Mouse (Mus musculus) MEL (cell line): Measurements from ENCODE around the gene Col4a1. TPM values are rescaled to one million over a fixed set of nuclear protein-coding genes. Genes with fewer than 3 reads are reported as not detected.

Experiments
- DNase-seq: peaks from one replicate; pipeline ENCODE4 v3.0.0; 2011; ENCODE audit warnings: low read depth, low spot score
- H3K27ac ChIP-seq: 2 replicates; pipeline ENCODE4 v1.5.1; 2012; ENCODE audit warnings: low read depth, mild to moderate bottlenecking, control low read depth, low read length, moderate library complexity; ENCODE audit not compliant: control insufficient read depth
- H3K27me3 ChIP-seq, 2 experiments: fragments of 150-350 bp in 1 of 2; sonication (generic) in 1 of 2; 2 replicates each; pipeline ENCODE4 v1.6.1; 2012; ENCODE audit warnings: low read length in 2 of 2, mild to moderate bottlenecking in 2 of 2, improper control_type of control experiment in 1 of 2, moderate library complexity in 1 of 2; ENCODE audit not compliant: insufficient read depth in 2 of 2, control insufficient read depth in 1 of 2
- H3K36me3 ChIP-seq, 2 experiments: 2 replicates each; pipeline ENCODE4 v1.6.1; 2012 to 2014; ENCODE audit warnings: low read length in 2 of 2, improper control_type of control experiment in 1 of 2, inconsistent platforms in 1 of 2, mild to moderate bottlenecking in 1 of 2; ENCODE audit not compliant: insufficient read depth in 2 of 2, control insufficient read depth in 1 of 2
- H3K4me1 ChIP-seq, 2 experiments: fragments of 150-350 bp in 1 of 2; sonication (generic) in 1 of 2; 2 replicates each; pipeline ENCODE4 v1.6.1; 2012; ENCODE audit warnings: low read length in 2 of 2, improper control_type of control experiment in 1 of 2, mild to moderate bottlenecking in 1 of 2; ENCODE audit not compliant: insufficient read depth in 2 of 2, control insufficient read depth in 1 of 2
- H3K4me3 ChIP-seq, 2 experiments: fragments of 150-350 bp in 1 of 2; sonication (generic) in 1 of 2; 2 replicates each; pipeline ENCODE4 v1.5.1; 2012; ENCODE audit warnings: low read depth in 2 of 2, low read length in 2 of 2, mild to moderate bottlenecking in 2 of 2, moderate library complexity in 2 of 2, control low read depth in 1 of 2, improper control_type of control experiment in 1 of 2; ENCODE audit not compliant: control insufficient read depth in 1 of 2, insufficient read depth in 1 of 2
- H3K79me2 ChIP-seq: 2 replicates; pipeline ENCODE4 v1.6.1; 2012; ENCODE audit warnings: mild to moderate bottlenecking, low read length, moderate library complexity; ENCODE audit not compliant: control insufficient read depth, poor library complexity, insufficient read depth
- H3K9ac ChIP-seq: 2 replicates; pipeline ENCODE4 v1.6.1; 2012; ENCODE audit warnings: low read depth, mild to moderate bottlenecking, control low read depth, low read length, moderate library complexity; ENCODE audit not compliant: control insufficient read depth, poor library complexity, severe bottlenecking
- H3K9me3 ChIP-seq: fragments of 150-350 bp; sonication (generic); replicated peaks from 2 replicates; pipeline ENCODE4 v1.6.1; 2012; ENCODE audit warnings: mild to moderate bottlenecking, low read length, improper control_type of control experiment, moderate library complexity; ENCODE audit not compliant: insufficient read depth
- BHLHE40 ChIP-seq: IDR thresholded peaks from 2 replicates; pipeline ENCODE4 v1.6.1; 2012; ENCODE audit warnings: low read depth, mild to moderate bottlenecking, inconsistent platforms, low read length, improper control_type of control experiment, borderline replicate concordance
- CHD2 ChIP-seq: IDR thresholded peaks from 2 replicates; pipeline ENCODE4 v1.6.1; 2011; ENCODE audit warnings: low read length, improper control_type of control experiment
- CTCF ChIP-seq, 3 experiments: IDR thresholded peaks in 2 of 3; conservative IDR thresholded peaks in 1 of 3; 2 replicates each; pipeline ENCODE4 v1.5.1; 2011 to 2012; ENCODE audit warnings: low read length in 3 of 3, low read depth in 2 of 3, mild to moderate bottlenecking in 2 of 3, improper control_type of control experiment in 1 of 3, inconsistent platforms in 1 of 3, mixed read lengths in 1 of 3, moderate library complexity in 1 of 3; ENCODE audit not compliant: control insufficient read depth in 1 of 3, insufficient read depth in 1 of 3, poor library complexity in 1 of 3, severe bottlenecking in 1 of 3
- E2F4 ChIP-seq: IDR thresholded peaks from 2 replicates; pipeline ENCODE4 v1.6.1; 2011; ENCODE audit warnings: low read depth, low read length, improper control_type of control experiment, borderline replicate concordance
- ELF1 ChIP-seq: IDR thresholded peaks from 2 replicates; pipeline ENCODE4 v1.6.1; 2014; ENCODE audit warnings: low read depth, mild to moderate bottlenecking, inconsistent platforms, low read length, improper control_type of control experiment, moderate library complexity
- ETS1 ChIP-seq: IDR thresholded peaks from 2 replicates; pipeline ENCODE4 v1.6.1; 2012; ENCODE audit warnings: low read depth, mild to moderate bottlenecking, inconsistent platforms, low read length, improper control_type of control experiment, moderate library complexity
- GABPA ChIP-seq: IDR thresholded peaks from 2 replicates; pipeline ENCODE4 v1.6.1; 2012; ENCODE audit warnings: low read depth, mild to moderate bottlenecking, inconsistent platforms, low read length, improper control_type of control experiment, moderate library complexity
- GATA1 ChIP-seq: IDR thresholded peaks from 2 replicates; pipeline ENCODE4 v1.6.1; 2011; ENCODE audit warnings: low read depth, low read length, improper control_type of control experiment
- KAT2A ChIP-seq: conservative IDR thresholded peaks from 2 replicates; pipeline ENCODE4 v1.6.1; 2012; ENCODE audit warnings: low read depth, low read length, improper control_type of control experiment, inconsistent platforms
- MAFK ChIP-seq: IDR thresholded peaks from 2 replicates; pipeline ENCODE4 v1.6.1; 2011; ENCODE audit warnings: low read depth, mild to moderate bottlenecking, low read length, improper control_type of control experiment, borderline replicate concordance
- MAX ChIP-seq: IDR thresholded peaks from 2 replicates; pipeline ENCODE4 v1.6.1; 2011; ENCODE audit warnings: low read length, improper control_type of control experiment
- MAZ ChIP-seq: IDR thresholded peaks from 2 replicates; pipeline ENCODE4 v1.6.1; 2012; ENCODE audit warnings: low read depth, mild to moderate bottlenecking, inconsistent platforms, low read length, improper control_type of control experiment
- MEF2A ChIP-seq: IDR thresholded peaks from 2 replicates; pipeline ENCODE4 v1.6.1; 2014; ENCODE audit warnings: low read depth, mild to moderate bottlenecking, inconsistent platforms, low read length, improper control_type of control experiment; ENCODE audit not compliant: poor library complexity, insufficient replicate concordance, severe bottlenecking; ENCODE audit errors: extremely low read depth
- MXI1 ChIP-seq: IDR thresholded peaks from 2 replicates; pipeline ENCODE4 v1.6.1; 2011; ENCODE audit warnings: mild to moderate bottlenecking, low read depth, low read length, improper control_type of control experiment
- MYC ChIP-seq: IDR thresholded peaks from 2 replicates; pipeline ENCODE4 v1.6.1; 2011; ENCODE audit warnings: low read depth, mild to moderate bottlenecking, low read length, improper control_type of control experiment, moderate library complexity
- NELFE ChIP-seq: IDR thresholded peaks from 2 replicates; pipeline ENCODE4 v1.6.1; 2011; ENCODE audit warnings: low read depth, low read length, improper control_type of control experiment
- NRF1 ChIP-seq: IDR thresholded peaks from 2 replicates; pipeline ENCODE4 v1.6.1; 2014; ENCODE audit warnings: low read depth, mild to moderate bottlenecking, inconsistent platforms, low read length, improper control_type of control experiment, moderate library complexity; ENCODE audit not compliant: poor library complexity, insufficient read depth, severe bottlenecking
- POLR2AphosphoS5 ChIP-seq: IDR thresholded peaks from 2 replicates; pipeline ENCODE4 v1.6.1; 2012; ENCODE audit warnings: low read depth, borderline replicate concordance, mild to moderate bottlenecking, inconsistent platforms, low read length, moderate library complexity, mixed read lengths
- RAD21 ChIP-seq: IDR thresholded peaks from 2 replicates; pipeline ENCODE4 v1.6.1; 2011; ENCODE audit warnings: mild to moderate bottlenecking, low read depth, low read length, improper control_type of control experiment
- SIN3A ChIP-seq: IDR thresholded peaks from 2 replicates; pipeline ENCODE4 v1.6.1; 2012; ENCODE audit warnings: low read length, improper control_type of control experiment, inconsistent platforms
- TAL1 ChIP-seq: IDR thresholded peaks from 2 replicates; pipeline ENCODE4 v1.6.1; 2012; ENCODE audit warnings: mild to moderate bottlenecking, inconsistent platforms, low read length, moderate library complexity, mixed read lengths
- USF1 ChIP-seq: IDR thresholded peaks from 2 replicates; pipeline ENCODE4 v1.6.1; 2014; ENCODE audit warnings: low read depth, mild to moderate bottlenecking, inconsistent platforms, low read length, improper control_type of control experiment, moderate library complexity
- ZC3H11A ChIP-seq: IDR thresholded peaks from 2 replicates; pipeline ENCODE4 v1.6.1; 2012; ENCODE audit warnings: low read depth, mild to moderate bottlenecking, inconsistent platforms, low read length, improper control_type of control experiment
- ZMIZ1 ChIP-seq: IDR thresholded peaks from 2 replicates; pipeline ENCODE4 v1.6.1; 2012; ENCODE audit warnings: low read depth, mild to moderate bottlenecking, inconsistent platforms, low read length, improper control_type of control experiment, moderate library complexity
- ZNF384 ChIP-seq: IDR thresholded peaks from 2 replicates; pipeline ENCODE4 v1.6.1; 2012; ENCODE audit warnings: low read depth, mild to moderate bottlenecking, inconsistent platforms, low read length, improper control_type of control experiment
- polyA plus RNA-seq, 2 experiments: library from polyadenylated mRNA; stranded (reverse) in 1 of 2; unstranded in 1 of 2; fragments of >175 nt in 1 of 2; fragments of >200 nt in 1 of 2; gene quantifications; 2 replicates each; pipeline versions ENCODE4 v1.2.1 to v1.2.4; 2012; ENCODE audit warnings: low replicate concordance in 2 of 2, low read depth in 1 of 2; ENCODE audit not compliant: insufficient read length in 2 of 2, insufficient read depth in 1 of 2, missing spikeins in 1 of 2
- total RNA-seq: library from RNA; depleted of rRNA; stranded (reverse); fragments of 300-350 nt; gene quantifications from 2 replicates; pipeline ENCODE4 v1.2.3, GENCODE M21; 2012

Gene Col4a1
- total and polyA plus RNA-seq, 3 experiments = 0.31 TPM; not detected in 2

DNA sequence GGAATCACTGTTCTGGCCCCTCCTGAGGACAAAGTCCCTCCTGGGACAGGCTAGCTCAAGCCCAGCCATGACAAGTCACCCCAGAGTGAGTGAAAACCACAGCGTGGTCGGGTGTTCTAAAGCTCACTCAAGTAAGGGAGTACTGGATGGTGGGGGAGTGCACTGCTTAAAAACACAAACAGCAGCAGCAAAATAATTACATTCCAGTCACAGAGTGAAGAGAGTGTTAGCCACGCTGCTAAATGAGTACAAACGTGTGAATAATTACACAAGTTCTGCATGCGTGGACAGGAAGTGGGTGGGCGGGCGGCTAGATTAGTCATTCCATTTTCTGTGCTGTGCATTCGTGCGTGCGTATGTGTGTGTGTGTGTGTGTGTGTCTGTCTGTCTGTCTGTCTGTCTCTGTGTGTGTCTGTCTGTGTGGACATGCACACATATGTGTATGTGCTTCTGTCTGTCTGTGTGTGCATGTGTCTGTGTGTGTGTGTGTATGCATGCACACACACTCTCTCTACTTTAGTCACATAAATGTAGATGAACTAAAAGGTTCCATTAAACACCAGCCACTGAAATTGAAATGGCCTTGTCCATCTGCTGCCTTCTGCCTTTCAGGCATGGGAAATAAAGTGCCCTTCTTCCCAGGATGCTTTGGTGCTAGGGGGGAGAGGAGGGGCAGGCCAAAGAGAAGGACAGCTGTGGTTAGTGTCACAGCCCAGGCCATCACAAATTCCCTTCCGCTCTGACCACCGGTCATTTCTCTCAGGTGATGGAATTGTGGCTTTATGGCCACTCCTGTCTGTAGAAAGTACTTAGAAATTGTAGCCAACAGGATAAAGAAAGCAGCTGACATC, 109.1 kb downstream of the Col4a1 start:
- no peaks in the 10 kb centered on the region for H3K4me1 ChIP-seq
- H3K9ac ChIP-seq = no peak overlapping the region
- H3K9me3 ChIP-seq = no peaks in the 10 kb centered on the region
- H3K27ac ChIP-seq = no peak overlapping the region
- H3K27me3 ChIP-seq = no peaks in the 10 kb centered on the region
- H3K36me3 ChIP-seq = no peaks in the 10 kb centered on the region
- DNase-seq = no peak
- H3K4me3 ChIP-seq = no peak overlapping the region
- TF ChIP-seq CTCF (IDR thresholded peaks at IDR 0.05 in 2 of 3, conservative IDR thresholded peaks at IDR 0.05 in 1 of 3; ENCODE audit: control insufficient read depth in 1 of 3, insufficient read depth in 1 of 3, low read depth in 2 of 3, low read length in 3 of 3, poor library complexity in 1 of 3, severe bottlenecking in 1 of 3) (no peak), GABPA (no peak), MEF2A (no peak), MXI1 (no peak), KAT2A (no peak), MAZ (no peak), POLR2AphosphoS5 (no peak), BHLHE40 (no peak), ZMIZ1 (no peak), E2F4 (no peak), MAX (no peak), NELFE (no peak), ETS1 (no peak), ZNF384 (no peak), SIN3A (no peak)
- TF ChIP-seq, all 39 proteins: peak for 0
- no peaks in the 10 kb centered on the region for H3K79me2 ChIP-seq

GRCm38 (mm10) chr8:11198650-11199049, 114.0 kb downstream of the Col4a1 start:
- Histone ChIP-seq H3K79me2 (no peaks in the 10 kb centered on the region), H3K4me3 (no peak overlapping the region), H3K27me3 (no peaks in the 10 kb centered on the region; a peak in 1 of 4 replicates), H3K27ac (no peak overlapping the region), H3K9ac (no peak overlapping the region), H3K4me1 (no peaks in the 10 kb centered on the region), H3K9me3 (no peaks in the 10 kb centered on the region), H3K36me3 (no peaks in the 10 kb centered on the region)
- no peak for DNase-seq
- TF ChIP-seq RAD21 (no peak), MAFK (no peak), USF1 (no peak), CHD2 (no peak), MXI1 (no peak), BHLHE40 (no peak), ELF1 (no peak), MYC (no peak), KAT2A (no peak), ETS1 (no peak), ZC3H11A (no peak), NRF1 (no peak), GATA1 (no peak), ZMIZ1 (no peak), POLR2AphosphoS5 (no peak), SIN3A (no peak), MEF2A (no peak), TAL1 (no peak)
